Mouse (Mus musculus): Measurements from ENCODE around the gene Slc24a4. TPM values are rescaled to one million over a fixed set of nuclear protein-coding genes. Genes with fewer than 3 reads are reported as not detected.
"Not testable (repeated sequence)": the region's sequence is repeated elsewhere in the genome, so short reads cannot be mapped to it uniquely, and the experiment has no call there.

The Slc24a4 gene
- polyA plus RNA-seq, 1 experiment from 2014 or later: 0.88 TPM

DNA sequence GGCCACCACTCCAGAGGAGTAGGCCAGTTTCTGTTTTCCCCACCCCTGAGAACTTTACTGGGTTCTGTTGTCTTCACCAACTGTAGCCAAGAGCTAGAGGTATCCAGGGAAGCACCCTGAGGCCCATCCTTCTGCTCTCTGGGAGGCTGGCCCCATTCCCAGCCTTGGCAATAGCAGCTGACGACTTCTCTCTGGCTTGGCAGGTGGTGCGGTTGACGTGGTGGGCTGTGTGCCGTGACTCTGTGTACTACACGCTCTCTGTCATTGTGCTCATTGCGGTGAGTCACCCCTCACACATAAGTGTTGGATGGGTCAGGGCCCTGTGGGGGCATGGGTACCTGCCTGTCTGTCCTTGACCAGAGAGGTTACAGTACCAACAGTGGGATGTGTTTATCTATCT, 94.9 kb downstream of the Slc24a4 start:
- no peaks in the 10 kb centered on the region for H3K4me1 ChIP-seq
- no peaks in the 10 kb centered on the region for H3K27me3 ChIP-seq
- no peak overlapping the region for H3K4me2 ChIP-seq (replicated peaks)
- no peaks in the 10 kb centered on the region for H3K36me3 ChIP-seq
- no peak overlapping the region for H3K4me3 ChIP-seq
- 91% methylated on average over 6 of the region's 6 CpGs for WGBS
- no peak overlapping the region for H3K27ac ChIP-seq (replicated peaks)
- no peak overlapping the region for H3K9ac ChIP-seq (replicated peaks)
- H3K9me3 ChIP-seq: no peaks in the 10 kb centered on the region
- no peak for ATAC-seq (ENCODE audit: low FRiP score, low read depth)

- not testable (repeated sequence) for H3K4me3 ChIP-seq; H3K4me1 ChIP-seq; H3K36me3 ChIP-seq; H3K9me3 ChIP-seq; ATAC-seq (ENCODE audit: low FRiP score, low read depth); H3K4me2 ChIP-seq (replicated peaks); H3K9ac ChIP-seq (replicated peaks); H3K27me3 ChIP-seq; H3K27ac ChIP-seq (replicated peaks)
- WGBS: 80% methylated on average over 2 of the region's 2 CpGs
Measured at GRCm38 (mm10) chr12:102224112-102224511, 95.6 kb downstream of the Slc24a4 start.

GRCm38 (mm10) chr12:102225165-102225564, 96.6 kb downstream of the Slc24a4 start:
- 64% methylated on average over 3 of the region's 3 CpGs for WGBS
- H3K4me1 ChIP-seq: no peaks in the 10 kb centered on the region
- H3K9me3 ChIP-seq: no peaks in the 10 kb centered on the region
- H3K4me3 ChIP-seq: no peak overlapping the region
- H3K9ac ChIP-seq (replicated peaks): no peak overlapping the region
- ATAC-seq (ENCODE audit: low FRiP score, low read depth): no peak
- H3K27ac ChIP-seq (replicated peaks): no peak overlapping the region
- no peaks in the 10 kb centered on the region for H3K36me3 ChIP-seq
- no peak overlapping the region for H3K4me2 ChIP-seq (replicated peaks)
- no peaks in the 10 kb centered on the region for H3K27me3 ChIP-seq

- H3K4me2 ChIP-seq (replicated peaks): no peak overlapping the region
- no peak overlapping the region for H3K9ac ChIP-seq (replicated peaks)
- no peaks in the 10 kb centered on the region for H3K9me3 ChIP-seq
- no peaks in the 10 kb centered on the region for H3K27me3 ChIP-seq
- no peaks in the 10 kb centered on the region for H3K4me1 ChIP-seq
- no peak overlapping the region for H3K4me3 ChIP-seq
- no peak for ATAC-seq (ENCODE audit: low FRiP score, low read depth)
- no peak overlapping the region for H3K27ac ChIP-seq (replicated peaks)
- no peaks in the 10 kb centered on the region for H3K36me3 ChIP-seq
- 86% methylated on average over 3 of the region's 3 CpGs for WGBS
Measured at GRCm38 (mm10) chr12:102235551-102235950, 107.0 kb downstream of the Slc24a4 start.

DNA sequence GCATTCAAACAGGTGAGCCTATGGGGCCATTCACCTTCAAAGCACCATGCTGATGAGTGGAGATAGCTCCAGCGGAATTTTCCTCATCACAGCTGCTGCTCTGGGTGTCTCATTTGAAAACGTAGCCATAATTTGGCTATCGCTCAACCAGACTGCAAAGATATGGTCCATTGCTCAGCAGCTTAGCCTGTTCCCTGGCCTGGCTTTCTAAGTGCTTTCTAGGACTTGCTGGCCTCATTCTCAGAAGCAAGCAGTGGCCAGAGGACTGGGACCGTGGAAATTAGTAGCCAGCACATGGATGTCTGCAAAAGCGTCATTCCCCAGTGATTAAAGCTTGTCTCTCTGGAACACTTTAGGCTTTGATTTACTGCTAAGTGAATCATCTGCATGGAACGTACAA, 107.8 kb downstream of the Slc24a4 start:
- Histone ChIP-seq H3K9me3 (no peaks in the 10 kb centered on the region), H3K36me3 (no peaks in the 10 kb centered on the region), H3K4me1 (no peaks in the 10 kb centered on the region), H3K9ac (replicated peaks) (no peak overlapping the region), H3K4me3 (no peak overlapping the region), H3K27ac (replicated peaks) (no peak overlapping the region), H3K4me2 (replicated peaks) (no peak overlapping the region), H3K27me3 (no peaks in the 10 kb centered on the region)
- 83% methylated on average over 6 of the region's 6 CpGs for WGBS
- no peak for ATAC-seq (ENCODE audit: low FRiP score, low read depth)

DNA sequence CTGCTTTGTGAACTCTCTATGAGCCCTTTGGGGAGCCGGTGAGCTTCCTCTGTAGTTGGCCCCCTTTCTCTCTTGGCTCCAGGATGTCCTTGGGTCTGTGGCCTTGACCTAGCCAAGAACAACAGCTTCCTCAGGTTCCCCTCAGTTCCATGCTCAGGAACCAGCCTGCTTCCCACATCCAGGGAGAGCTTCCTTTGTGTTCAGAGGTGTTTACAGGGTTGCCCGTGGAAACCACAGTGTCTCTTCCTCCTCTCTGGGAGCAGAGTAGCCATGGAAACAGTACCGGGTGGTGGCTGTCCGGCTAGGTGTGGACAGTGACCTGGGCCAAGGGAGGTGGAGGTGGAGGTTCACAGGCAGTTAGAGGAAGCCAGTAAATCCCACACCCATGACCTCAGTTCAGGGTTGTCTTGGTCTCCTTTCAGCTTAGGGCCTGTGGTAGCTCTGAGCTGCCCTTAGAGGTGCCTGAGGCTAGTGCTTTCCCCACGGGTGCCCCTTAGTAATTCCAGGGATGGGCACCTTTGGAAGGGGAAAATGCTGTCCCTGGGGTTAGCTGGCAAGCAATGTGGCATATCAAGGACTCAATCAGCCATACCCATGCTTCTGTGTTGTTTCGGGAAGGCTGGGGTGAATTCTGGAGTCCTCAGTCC, 113.7 kb downstream of the Slc24a4 start:
- H3K4me1 ChIP-seq: 0 out of 2 replicates have a peak, but pooled peaks cover 4% of the 10 kb centered on the region
- no peaks in the 10 kb centered on the region for H3K27me3 ChIP-seq
- H3K36me3 ChIP-seq: no peaks in the 10 kb centered on the region
- ATAC-seq (ENCODE audit: low FRiP score, low read depth): no peak
- no peaks in the 10 kb centered on the region for H3K9me3 ChIP-seq
- 64% methylated on average over 6 of the region's 6 CpGs for WGBS
- no peak overlapping the region for H3K4me3 ChIP-seq
- H3K27ac ChIP-seq (replicated peaks): no peak overlapping the region
- no peak overlapping the region for H3K4me2 ChIP-seq (replicated peaks)
- no peak overlapping the region for H3K9ac ChIP-seq (replicated peaks)

DNA sequence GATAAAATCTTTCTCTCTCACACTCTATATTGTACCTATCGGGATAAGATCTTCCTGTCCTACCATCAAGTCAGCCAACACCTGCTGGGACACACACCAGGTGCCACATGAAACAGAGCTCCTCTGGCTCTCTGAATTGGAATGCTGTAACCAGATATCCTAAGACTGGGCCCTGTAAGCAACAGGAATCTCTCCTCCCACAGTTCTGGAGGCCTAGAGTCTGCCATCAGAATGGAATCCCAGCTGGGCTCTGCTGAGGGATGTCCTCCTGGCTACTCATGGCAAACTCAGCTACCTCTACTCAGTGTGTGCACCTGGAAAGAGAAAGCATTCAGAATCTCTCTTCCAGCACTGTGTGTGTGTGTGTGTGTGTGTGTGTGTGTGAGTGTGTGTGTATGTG, 115.4 kb downstream of the Slc24a4 start:
- no peak for ATAC-seq (ENCODE audit: low FRiP score, low read depth)
- H3K4me3 ChIP-seq: no peak overlapping the region
- no peaks in the 10 kb centered on the region for H3K36me3 ChIP-seq
- no peak overlapping the region for H3K27ac ChIP-seq (replicated peaks)
- H3K4me1 ChIP-seq: 0 out of 2 replicates have a peak, but pooled peaks cover 4% of the 10 kb centered on the region
- WGBS: 78% methylated on average over 1 of the region's 1 CpGs
- H3K4me2 ChIP-seq (replicated peaks): no peak overlapping the region
- H3K9me3 ChIP-seq: no peaks in the 10 kb centered on the region
- no peaks in the 10 kb centered on the region for H3K27me3 ChIP-seq
- H3K9ac ChIP-seq (replicated peaks): no peak overlapping the region

DNA sequence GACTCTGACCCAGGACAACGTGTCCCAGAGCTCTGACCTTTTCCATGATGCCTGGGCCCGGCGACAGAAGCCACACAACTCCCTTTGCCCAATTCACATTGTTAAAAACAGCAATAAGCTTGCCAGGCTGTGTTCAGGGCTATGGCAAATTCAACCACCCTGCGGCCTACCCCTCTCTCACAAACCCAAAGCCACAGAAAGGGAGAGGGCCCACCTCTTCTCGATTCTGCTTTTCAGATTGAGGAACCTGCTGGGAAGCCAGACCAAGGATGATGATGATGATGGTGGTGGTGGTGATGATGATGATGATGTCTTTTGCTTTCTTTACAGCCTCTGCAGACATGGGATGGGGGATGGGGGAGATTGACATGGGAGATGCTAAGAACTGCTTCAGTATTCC, 117.7 kb downstream of the Slc24a4 start:
- no peaks in the 10 kb centered on the region for H3K9me3 ChIP-seq
- H3K4me1 ChIP-seq: 0 out of 2 replicates have a peak, but pooled peaks cover 4% of the 10 kb centered on the region
- no peak overlapping the region for H3K4me2 ChIP-seq (replicated peaks)
- no peaks in the 10 kb centered on the region for H3K27me3 ChIP-seq
- H3K9ac ChIP-seq (replicated peaks): no peak overlapping the region
- no peak overlapping the region for H3K4me3 ChIP-seq
- no peak overlapping the region for H3K27ac ChIP-seq (replicated peaks)
- H3K36me3 ChIP-seq: no peaks in the 10 kb centered on the region
- WGBS: 88% methylated on average over 5 of the region's 5 CpGs
- no peak for ATAC-seq (ENCODE audit: low FRiP score, low read depth)

- Histone ChIP-seq H3K36me3 (no peaks in the 10 kb centered on the region), H3K4me3 (no peak overlapping the region), H3K9ac (replicated peaks) (no peak overlapping the region), H3K27ac (replicated peaks) (no peak overlapping the region), H3K27me3 (no peaks in the 10 kb centered on the region), H3K9me3 (no peaks in the 10 kb centered on the region), H3K4me2 (replicated peaks) (no peak overlapping the region), H3K4me1 (no peaks in the 10 kb centered on the region)
- 93% methylated on average over 6 of the region's 6 CpGs for WGBS
- no peak for ATAC-seq (ENCODE audit: low FRiP score, low read depth)
Measured at GRCm38 (mm10) chr12:102248104-102248503, 119.6 kb downstream of the Slc24a4 start.

DNA sequence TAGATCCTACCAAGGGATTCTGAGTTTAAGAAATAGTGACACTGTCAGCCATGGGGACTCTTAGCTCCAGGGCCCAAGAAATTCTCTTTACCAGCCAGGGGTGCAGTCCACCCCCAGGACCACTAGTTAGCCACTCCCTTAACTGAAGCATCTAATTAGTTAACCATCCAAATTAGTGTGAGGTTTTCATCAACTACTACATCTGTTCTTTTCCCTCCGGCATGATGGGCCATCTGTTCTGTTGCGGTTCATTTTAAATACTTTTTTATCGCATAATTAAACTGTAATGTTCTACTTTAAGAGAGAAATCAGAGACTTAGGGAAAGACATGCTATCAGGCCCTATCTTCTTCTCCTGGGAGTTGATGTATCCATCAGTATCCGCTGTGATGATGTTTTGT, 121.8 kb downstream of the Slc24a4 start:
- H3K9me3 ChIP-seq: no peaks in the 10 kb centered on the region
- 90% methylated on average over 4 of the region's 4 CpGs for WGBS
- H3K27me3 ChIP-seq: no peaks in the 10 kb centered on the region
- no peak overlapping the region for H3K4me3 ChIP-seq
- H3K27ac ChIP-seq (replicated peaks): no peak overlapping the region
- H3K36me3 ChIP-seq: no peaks in the 10 kb centered on the region
- H3K4me1 ChIP-seq: no peaks in the 10 kb centered on the region
- no peak for ATAC-seq (ENCODE audit: low FRiP score, low read depth)
- no peak overlapping the region for H3K9ac ChIP-seq (replicated peaks)
- no peak overlapping the region for H3K4me2 ChIP-seq (replicated peaks)

DNA sequence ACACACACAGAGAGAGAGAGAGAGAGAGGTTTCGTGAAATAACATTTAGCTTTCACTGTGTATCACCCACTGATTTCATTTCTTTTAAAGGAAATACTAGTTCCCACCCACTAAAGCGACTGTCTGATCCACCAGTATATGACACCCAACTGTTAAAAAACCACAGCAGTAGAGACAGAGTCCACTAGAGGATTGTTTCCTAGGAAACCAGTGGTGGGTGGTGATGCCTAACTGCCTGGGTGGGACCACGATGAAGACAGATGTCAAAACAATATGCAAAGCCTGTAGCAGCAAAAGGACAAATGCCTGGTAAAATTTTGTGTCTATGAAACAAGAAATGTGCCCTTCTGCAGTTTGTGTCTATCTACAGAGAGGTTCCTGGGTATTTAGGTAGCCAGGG, 122.5 kb downstream of the Slc24a4 start:
- H3K27ac ChIP-seq (replicated peaks): no peak overlapping the region
- no peak overlapping the region for H3K4me3 ChIP-seq
- no peaks in the 10 kb centered on the region for H3K27me3 ChIP-seq
- WGBS: 83% methylated on average over 3 of the region's 3 CpGs
- ATAC-seq (ENCODE audit: low FRiP score, low read depth): no peak
- no peaks in the 10 kb centered on the region for H3K36me3 ChIP-seq
- no peaks in the 10 kb centered on the region for H3K4me1 ChIP-seq
- no peak overlapping the region for H3K9ac ChIP-seq (replicated peaks)
- no peak overlapping the region for H3K4me2 ChIP-seq (replicated peaks)
- H3K9me3 ChIP-seq: no peaks in the 10 kb centered on the region

DNA sequence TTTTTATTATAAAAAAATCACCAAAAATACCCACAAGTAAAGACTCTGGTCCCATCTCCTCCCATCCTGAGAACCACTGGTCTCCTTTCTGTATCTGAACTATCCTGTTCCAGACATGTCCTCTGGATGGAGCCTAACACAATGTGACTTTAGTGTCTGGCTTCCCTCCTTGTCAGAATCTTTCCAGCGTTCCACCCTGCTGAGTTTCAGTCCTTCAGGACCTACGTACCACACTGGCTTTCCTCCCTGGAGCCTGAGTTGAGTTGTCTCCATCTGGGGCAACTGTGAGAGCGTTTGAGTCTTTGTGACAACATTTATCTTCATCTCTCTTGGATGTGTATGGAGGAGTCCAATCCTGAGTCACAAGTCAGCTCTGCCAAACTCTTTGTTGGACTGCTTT, 123.5 kb downstream of the Slc24a4 start:
- H3K27ac ChIP-seq (replicated peaks): no peak overlapping the region
- no peaks in the 10 kb centered on the region for H3K36me3 ChIP-seq
- H3K4me3 ChIP-seq: no peak overlapping the region
- H3K4me1 ChIP-seq: no peaks in the 10 kb centered on the region
- no peaks in the 10 kb centered on the region for H3K27me3 ChIP-seq
- H3K9ac ChIP-seq (replicated peaks): no peak overlapping the region
- WGBS: 65% methylated on average over 3 of the region's 3 CpGs
- no peak overlapping the region for H3K4me2 ChIP-seq (replicated peaks)
- ATAC-seq (ENCODE audit: low FRiP score, low read depth): no peak
- H3K9me3 ChIP-seq: no peaks in the 10 kb centered on the region

DNA sequence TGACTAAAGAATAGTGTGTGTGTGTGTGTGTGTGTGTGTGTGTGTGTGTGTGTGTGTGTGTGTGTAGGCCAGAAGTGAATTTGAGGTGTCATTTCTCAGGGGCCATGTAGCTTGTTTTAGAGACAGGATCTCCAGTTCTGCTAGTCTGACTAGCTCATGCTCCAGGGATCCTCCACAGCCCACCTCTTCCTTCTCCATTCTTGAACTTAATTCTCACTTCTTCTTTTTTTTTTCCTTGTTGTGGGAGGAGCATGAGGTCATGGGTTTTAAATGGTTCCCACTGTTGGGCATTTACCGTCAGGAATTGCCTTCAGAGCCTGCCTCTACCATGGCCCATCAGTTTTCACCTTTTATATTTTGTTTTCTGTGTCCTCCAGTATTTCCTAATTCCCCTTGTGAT, 124.0 kb downstream of the Slc24a4 start:
- no peaks in the 10 kb centered on the region for H3K27me3 ChIP-seq
- no peaks in the 10 kb centered on the region for H3K36me3 ChIP-seq
- no peaks in the 10 kb centered on the region for H3K4me1 ChIP-seq
- no peak overlapping the region for H3K27ac ChIP-seq (replicated peaks)
- no peak overlapping the region for H3K9ac ChIP-seq (replicated peaks)
- ATAC-seq (ENCODE audit: low FRiP score, low read depth): no peak
- H3K4me2 ChIP-seq (replicated peaks): no peak overlapping the region
- H3K9me3 ChIP-seq: no peaks in the 10 kb centered on the region
- 65% methylated on average over 1 of the region's 1 CpGs for WGBS
- no peak overlapping the region for H3K4me3 ChIP-seq

All from midbrain, embryonic 12.5 days (tissue).